Mouse (Mus musculus) embryonic facial prominence, embryonic 10.5 days (tissue): ENCODE data around the gene Pgm2l1. TPM values are rescaled to one million over a fixed set of nuclear protein-coding genes. Genes with fewer than 3 reads are reported as not detected.

ENCODE experiments used
- DNase-seq: peaks from one replicate; pipeline ENCODE4 v3.0.0-alpha.2; 2017; ENCODE audit warnings: low spot score
- H3K27ac ChIP-seq: fragments of 300-500 bp; sonication (generic); replicated peaks from 2 replicates; pipeline ENCODE4 v1.5.1; 2016; ENCODE audit warnings: mild to moderate bottlenecking
- H3K27me3 ChIP-seq: fragments of 300-500 bp; sonication (generic); replicated peaks from 2 replicates; pipeline ENCODE4 v1.6.1; 2016; ENCODE audit warnings: low read depth, mild to moderate bottlenecking; ENCODE audit not compliant: poor library complexity, severe bottlenecking
- H3K36me3 ChIP-seq: fragments of 300-500 bp; sonication (generic); replicated peaks from 2 replicates; pipeline ENCODE4 v1.6.1; 2016; ENCODE audit warnings: mild to moderate bottlenecking, moderate library complexity
- H3K4me1 ChIP-seq: fragments of 300-500 bp; sonication (generic); 2 replicates; pipeline ENCODE4 v1.6.1; 2016
- H3K4me3 ChIP-seq: fragments of 300-500 bp; sonication (generic); 2 replicates; pipeline ENCODE4 v1.5.1; 2016; ENCODE audit warnings: mild to moderate bottlenecking, moderate library complexity
- H3K9me3 ChIP-seq: fragments of 300-500 bp; sonication (generic); 2 replicates; pipeline ENCODE4 v1.6.1; 2016; ENCODE audit warnings: mild to moderate bottlenecking
- WGBS: fragments of 180-500 bp; shearing (Covaris S2); methylation state at CpG from one replicate; pipeline ENCODE4 v1.1.7; 2016; 5-methylcytosine and 5-hydroxymethylcytosine counted together
- polyA plus RNA-seq: library from polyadenylated mRNA; unstranded; fragments of >200 nt; fragmentation: Nextera tagmentation; extraction: Ambion mirVana; gene quantifications from 2 replicates; pipeline ENCODE4 v1.2.1, GENCODE M21; 2016

Pgm2l1 gene
- polyA plus RNA-seq = 4.0 and 4.4 TPM in 2 replicates

- 0 out of 2 replicates have a peak, but pooled peaks cover 5% of the 10 kb centered on the region for H3K27me3 ChIP-seq
- under 1% methylated on average over 72 of the region's 72 CpGs for WGBS
- H3K4me1 ChIP-seq = peaks cover 18% of the 10 kb centered on the region
- H3K4me3 ChIP-seq = peak within 1 kb of the TSS; percentile 74
- DNase-seq = peak; percentile 97
- H3K27ac ChIP-seq = peak within 1 kb of the TSS; percentile 90
- no peaks in the 10 kb centered on the region for H3K36me3 ChIP-seq
- no peaks in the 10 kb centered on the region for H3K9me3 ChIP-seq
These were observed at the start of gene Pgm2l1 for GRCm38 (mm10) chr7:100227158-100227875. Gene Pgm2l1, plus strand, starts transcription at chr7:100227394.

- H3K9me3 ChIP-seq = no peaks in the 10 kb centered on the region
- H3K4me3 ChIP-seq = peak overlapping the region; percentile 54
- H3K27me3 ChIP-seq = peaks cover 73% of the 10 kb centered on the region
- DNase-seq = peak; percentile 65
- 10% methylated on average over 30 of the region's 30 CpGs for WGBS
- H3K27ac ChIP-seq = peak overlapping the region; percentile 42; the same call in 1 of the 2 replicates
- no peaks in the 10 kb centered on the region for H3K36me3 ChIP-seq
- peaks cover 16% of the 10 kb centered on the region for H3K4me1 ChIP-seq
These were observed 48.9 kb upstream of the Pgm2l1 start for GRCm38 (mm10) chr7:100178016-100178890.

DNA sequence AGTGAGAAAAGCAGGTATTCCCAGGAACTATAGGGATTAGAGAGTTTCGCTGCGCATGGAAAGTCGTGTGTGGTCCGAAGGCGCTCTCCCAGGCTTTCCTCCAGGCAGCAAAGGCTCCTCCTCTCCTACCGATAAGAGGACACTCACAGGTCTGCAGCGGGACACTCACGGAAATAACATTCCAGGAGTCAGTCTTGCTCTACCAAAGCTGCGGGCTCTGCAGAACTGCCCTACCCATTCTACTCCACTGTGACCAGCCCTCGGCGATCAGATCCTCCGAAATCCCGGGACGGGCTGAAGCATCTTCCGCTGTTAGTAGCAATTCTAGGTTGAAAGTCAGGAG lies 48.3 kb upstream of the Pgm2l1 start:
- peak; percentile 52 for DNase-seq
- peak overlapping the region; percentile 42; the same call in 1 of the 2 replicates for H3K27ac ChIP-seq
- H3K4me3 ChIP-seq = peak overlapping the region; percentile 54
- H3K36me3 ChIP-seq = no peaks in the 10 kb centered on the region
- peaks cover 73% of the 10 kb centered on the region for H3K27me3 ChIP-seq
- WGBS = 2% methylated on average over 15 of the region's 15 CpGs
- H3K4me1 ChIP-seq = peaks cover 16% of the 10 kb centered on the region
- no peaks in the 10 kb centered on the region for H3K9me3 ChIP-seq

- peak overlapping the region; percentile 54 for H3K4me3 ChIP-seq
- no peak for DNase-seq
- peaks cover 16% of the 10 kb centered on the region for H3K4me1 ChIP-seq
- 63% methylated on average over 7 of the region's 7 CpGs for WGBS
- no peaks in the 10 kb centered on the region for H3K9me3 ChIP-seq
- H3K27ac ChIP-seq = no peak overlapping the region
- H3K27me3 ChIP-seq = peaks cover 73% of the 10 kb centered on the region
- no peaks in the 10 kb centered on the region for H3K36me3 ChIP-seq
These were observed 47.8 kb upstream of the Pgm2l1 start for GRCm38 (mm10) chr7:100179394-100179793.

GRCm38 (mm10) chr7:100179836-100180407 lies 47.3 kb upstream of the Pgm2l1 start:
- WGBS = 71% methylated on average over 7 of the region's 7 CpGs
- Histone ChIP-seq H3K27me3 (peaks cover 73% of the 10 kb centered on the region), H3K4me1 (peaks cover 16% of the 10 kb centered on the region), H3K36me3 (no peaks in the 10 kb centered on the region), H3K9me3 (no peaks in the 10 kb centered on the region), H3K4me3 (peak overlapping the region; percentile 54; the same call in 1 of the 2 replicates), H3K27ac (no peak overlapping the region)
- no peak for DNase-seq

DNA sequence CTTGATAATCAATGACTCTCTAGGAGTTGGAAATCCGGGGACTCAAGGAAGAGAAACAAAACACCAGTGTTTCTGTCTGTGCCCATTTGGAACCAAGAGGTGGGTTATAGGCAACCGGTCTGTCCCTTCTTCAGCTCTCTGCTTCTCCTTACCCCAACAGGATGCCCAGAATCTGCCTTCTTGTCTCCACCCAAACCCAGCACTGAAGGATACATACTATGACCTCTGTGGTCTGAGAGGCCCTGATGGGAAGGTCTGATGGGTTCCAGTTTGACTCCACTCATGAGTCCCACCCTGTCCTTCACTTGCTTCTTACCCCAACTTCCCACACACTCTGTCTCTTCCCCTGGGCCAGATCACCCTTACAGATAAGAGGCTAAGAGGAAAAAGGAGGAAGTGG lies 46.0 kb upstream of the Pgm2l1 start:
- peaks cover 64% of the 10 kb centered on the region for H3K27me3 ChIP-seq
- no peak overlapping the region for H3K4me3 ChIP-seq
- H3K9me3 ChIP-seq = no peaks in the 10 kb centered on the region
- no peak overlapping the region for H3K27ac ChIP-seq
- H3K36me3 ChIP-seq = no peaks in the 10 kb centered on the region
- H3K4me1 ChIP-seq = peaks cover 16% of the 10 kb centered on the region
- DNase-seq = no peak
- WGBS = 80% methylated on average over 2 of the region's 2 CpGs

GRCm38 (mm10) chr7:100181614-100182013 lies 45.6 kb upstream of the Pgm2l1 start:
- DNase-seq = no peak
- Histone ChIP-seq H3K9me3 (no peaks in the 10 kb centered on the region), H3K4me3 (no peak overlapping the region), H3K4me1 (peaks cover 16% of the 10 kb centered on the region), H3K27me3 (peaks cover 59% of the 10 kb centered on the region), H3K27ac (no peak overlapping the region), H3K36me3 (no peaks in the 10 kb centered on the region)
- WGBS = 81% methylated on average over 3 of the region's 3 CpGs

GRCm38 (mm10) chr7:100182388-100182787 lies 44.8 kb upstream of the Pgm2l1 start:
- Histone ChIP-seq H3K27ac (no peak overlapping the region), H3K27me3 (peaks cover 52% of the 10 kb centered on the region), H3K9me3 (no peaks in the 10 kb centered on the region), H3K36me3 (no peaks in the 10 kb centered on the region), H3K4me3 (no peak overlapping the region), H3K4me1 (peaks cover 16% of the 10 kb centered on the region)
- no peak for DNase-seq
- 86% methylated on average over 3 of the region's 3 CpGs for WGBS

GRCm38 (mm10) chr7:100187601-100188000 lies 39.6 kb upstream of the Pgm2l1 start:
- 29% methylated on average over 7 of the region's 7 CpGs for WGBS
- Histone ChIP-seq H3K27me3 (0 out of 2 replicates have a peak, but pooled peaks cover 12% of the 10 kb centered on the region), H3K9me3 (no peaks in the 10 kb centered on the region), H3K36me3 (no peaks in the 10 kb centered on the region), H3K27ac (no peak overlapping the region), H3K4me3 (no peak overlapping the region), H3K4me1 (peaks cover 9% of the 10 kb centered on the region)
- peak; percentile 54 for DNase-seq

DNA sequence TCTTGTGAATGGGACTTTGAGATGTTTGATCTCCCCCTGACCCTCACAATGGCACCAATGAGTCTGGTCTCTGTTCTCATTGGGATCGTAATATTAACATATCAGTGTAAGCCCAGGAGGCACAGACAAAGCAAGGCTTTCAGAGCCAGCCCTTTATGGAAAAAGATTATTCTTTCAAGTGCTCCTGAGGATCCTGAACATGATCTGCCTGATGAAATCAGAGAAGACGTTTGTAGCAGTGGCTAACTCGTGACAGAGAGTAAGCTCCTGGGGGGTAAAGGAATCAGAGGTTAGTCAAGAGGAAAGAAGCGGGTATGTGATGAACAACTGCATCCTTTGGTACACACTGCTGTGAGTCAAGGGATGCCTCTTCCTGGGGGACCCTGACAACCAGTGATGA lies 37.0 kb upstream of the Pgm2l1 start:
- Histone ChIP-seq H3K27me3 (0 out of 2 replicates have a peak, but pooled peaks cover 10% of the 10 kb centered on the region), H3K36me3 (no peaks in the 10 kb centered on the region), H3K9me3 (no peaks in the 10 kb centered on the region), H3K4me3 (no peak overlapping the region), H3K4me1 (peaks cover 9% of the 10 kb centered on the region), H3K27ac (no peak overlapping the region)
- 38% methylated on average over 4 of the region's 4 CpGs for WGBS
- no peak for DNase-seq

- H3K27ac ChIP-seq = no peak overlapping the region
- no peaks in the 10 kb centered on the region for H3K36me3 ChIP-seq
- H3K4me3 ChIP-seq = no peak overlapping the region
- no peaks in the 10 kb centered on the region for H3K9me3 ChIP-seq
- peaks cover 9% of the 10 kb centered on the region for H3K4me1 ChIP-seq
- DNase-seq = peak; percentile 50
- WGBS = 4% methylated on average over 4 of the region's 4 CpGs
- 0 out of 2 replicates have a peak, but pooled peaks cover 10% of the 10 kb centered on the region for H3K27me3 ChIP-seq
These were observed 36.4 kb upstream of the Pgm2l1 start for GRCm38 (mm10) chr7:100190778-100191177.

DNA sequence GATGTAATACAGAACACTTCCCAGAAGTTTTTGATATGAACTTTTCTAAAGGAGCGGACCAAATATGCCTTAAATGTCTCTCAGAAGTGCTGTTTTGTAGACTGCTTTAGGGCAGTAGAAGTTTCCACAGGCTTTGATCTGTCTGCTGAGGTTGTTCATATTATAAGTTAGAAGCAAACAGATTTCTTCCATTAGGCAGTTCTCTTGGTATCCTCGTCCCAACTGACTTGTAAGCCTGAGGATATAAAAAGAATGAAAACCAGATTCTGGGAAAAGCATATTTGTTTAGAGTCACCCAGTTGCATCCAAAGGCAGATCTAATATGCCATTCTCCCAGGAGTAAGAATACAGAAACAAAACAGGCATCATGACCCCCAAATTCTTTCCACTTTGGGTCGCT lies 26.0 kb upstream of the Pgm2l1 start:
- Histone ChIP-seq H3K4me3 (no peak overlapping the region), H3K36me3 (no peaks in the 10 kb centered on the region), H3K27ac (no peak overlapping the region), H3K4me1 (peaks cover 37% of the 10 kb centered on the region), H3K27me3 (no peaks in the 10 kb centered on the region), H3K9me3 (no peaks in the 10 kb centered on the region)
- 77% methylated on average over 3 of the region's 3 CpGs for WGBS
- no peak for DNase-seq
